Mouse (Mus musculus): ENCODE measurements at regions not wholly inside any gene's neighbourhood (a gene's known extent, or its start where the extent isn't known, plus 50 kb on each side); places are given as distances from the start of the nearest gene placed in this dataset.
"Not testable (repeated sequence)": the region's sequence is repeated elsewhere in the genome, so short reads cannot be mapped to it uniquely, and the experiment has no call there.

GRCm38 (mm10) chr4:110038696-110039095 is 60.8 kb downstream of the Dmrta2 start:
- DNase-seq (ENCODE audit: low spot score): no peak

GRCm38 (mm10) chr4:110044851-110045618 is 67.2 kb downstream of the Dmrta2 start:
- DNase-seq (ENCODE audit: low spot score): no peak

- DNase-seq (ENCODE audit: low spot score): no peak
Measured at GRCm38 (mm10) chr4:110045651-110046269, 67.9 kb downstream of the Dmrta2 start.

GRCm38 (mm10) chr4:110046270-110046651 is 68.4 kb downstream of the Dmrta2 start:
- DNase-seq (ENCODE audit: low spot score): no peak

GRCm38 (mm10) chr4:110050393-110051280 is 72.8 kb downstream of the Dmrta2 start:
- DNase-seq (ENCODE audit: low spot score): peak; percentile 98

- peak; percentile 13 for DNase-seq (ENCODE audit: low spot score)
Measured at GRCm38 (mm10) chr4:110051281-110051665, 73.4 kb downstream of the Dmrta2 start.

- peak; percentile 24 for DNase-seq (ENCODE audit: low spot score)
Measured at GRCm38 (mm10) chr4:110051872-110052271, 74.0 kb downstream of the Dmrta2 start.

- no peak for DNase-seq (ENCODE audit: low spot score)
Measured at GRCm38 (mm10) chr4:110052998-110053397, 75.1 kb downstream of the Dmrta2 start.

GRCm38 (mm10) chr4:110073836-110074235 is 96.0 kb downstream of the Dmrta2 start:
- DNase-seq (ENCODE audit: low spot score): no peak

GRCm38 (mm10) chr4:110083371-110083770 is 105.5 kb downstream of the Dmrta2 start:
- no peak for DNase-seq (ENCODE audit: low spot score)

GRCm38 (mm10) chr4:110087570-110088247 is 109.9 kb downstream of the Dmrta2 start:
- peak; percentile 95 for DNase-seq (ENCODE audit: low spot score)

- no peak for DNase-seq (ENCODE audit: low spot score)
Measured at GRCm38 (mm10) chr4:110093040-110093820, 115.4 kb downstream of the Dmrta2 start.

- DNase-seq (ENCODE audit: low spot score): no peak
Measured at GRCm38 (mm10) chr4:110094541-110094940, 116.7 kb downstream of the Dmrta2 start.

- no peak for DNase-seq (ENCODE audit: low spot score)
Measured at GRCm38 (mm10) chr4:110095760-110096593, 118.1 kb downstream of the Dmrta2 start.

- DNase-seq (ENCODE audit: low spot score): not testable (repeated sequence)
Measured at GRCm38 (mm10) chr4:110104119-110104518, 126.3 kb downstream of the Dmrta2 start.

- DNase-seq (ENCODE audit: low spot score): no peak
Measured at GRCm38 (mm10) chr4:110106620-110107243, 128.9 kb downstream of the Dmrta2 start.

GRCm38 (mm10) chr4:110119438-110119837 is 141.6 kb downstream of the Dmrta2 start:
- peak; percentile 87 for DNase-seq (ENCODE audit: low spot score)

- no peak for DNase-seq (ENCODE audit: low spot score)
Measured at GRCm38 (mm10) chr4:110119874-110120273, 142.0 kb downstream of the Dmrta2 start.

GRCm38 (mm10) chr4:110120761-110121160 is 142.9 kb downstream of the Dmrta2 start:
- no peak for DNase-seq (ENCODE audit: low spot score)

- DNase-seq (ENCODE audit: low spot score): no peak
Measured at GRCm38 (mm10) chr4:110121447-110121846, 143.6 kb downstream of the Dmrta2 start.

All from embryo, embryonic 10 days (tissue).